Mouse (Mus musculus) left cerebral cortex, postnatal 36 days (tissue): ENCODE results near the gene Acads. TPM values are rescaled to one million over a fixed set of nuclear protein-coding genes. Genes with fewer than 3 reads are reported as not detected.
"Not testable (repeated sequence)": the region's sequence is repeated elsewhere in the genome, so short reads cannot be mapped to it uniquely, and the experiment has no call there.

Experiments used
- DNase-seq, 2 experiments: peaks; one replicate each; pipeline ENCODE4 v3.0.0; 2021 to 2022; ENCODE audit warnings: low spot score in 2 of 2, mixed read lengths in 1 of 2
- intact Hi-C: fragments of 180-260 bp; cut with DNase I; formaldehyde crosslinking; loops from one replicate; pipeline ENCODE4 v1.15.1; 2025
- total RNA-seq, 2 experiments: library from RNA; stranded (reverse); gene quantifications; 2 replicates each; pipeline ENCODE4 v1.2.3; 2021

Gene Acads
- total RNA-seq, result 1 to 10 TPM; 7.5 TPM

DNA sequence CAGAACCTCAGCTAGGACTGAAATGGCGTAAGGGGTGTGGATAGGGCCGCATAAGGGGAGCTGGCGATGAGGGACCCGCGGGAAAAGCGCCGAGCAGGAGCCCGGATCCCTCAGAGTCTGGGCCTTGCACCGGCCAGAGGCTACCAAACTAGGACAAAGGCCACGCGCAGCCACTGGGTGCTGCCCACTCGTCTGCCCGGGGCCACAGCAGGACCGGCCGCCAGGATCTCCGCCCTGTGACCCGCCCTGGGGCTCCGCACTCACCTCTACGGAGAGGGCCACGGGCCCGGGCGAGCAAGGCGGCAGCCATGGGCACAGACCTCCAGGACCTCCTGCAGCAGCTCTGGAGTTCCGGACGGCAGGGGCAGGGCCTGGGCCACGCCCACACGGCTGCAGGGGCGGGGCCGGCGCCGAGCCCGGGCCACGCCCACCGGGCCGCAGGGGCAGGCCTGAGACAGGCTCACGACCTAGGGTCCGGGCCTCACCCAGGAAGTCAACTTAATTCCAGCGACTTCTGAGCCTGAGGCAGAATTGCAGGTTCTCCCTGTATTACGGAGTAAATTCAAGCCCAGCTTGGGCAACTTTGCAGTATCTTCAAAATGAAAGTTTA is at the start of gene Acads:
Acads (minus strand) TSS at position 386 of the 610 bp plus-strand sequence.
- DNase-seq, result peak; percentile 61 to 66
- intact Hi-C loops, result no loop called here

DNA sequence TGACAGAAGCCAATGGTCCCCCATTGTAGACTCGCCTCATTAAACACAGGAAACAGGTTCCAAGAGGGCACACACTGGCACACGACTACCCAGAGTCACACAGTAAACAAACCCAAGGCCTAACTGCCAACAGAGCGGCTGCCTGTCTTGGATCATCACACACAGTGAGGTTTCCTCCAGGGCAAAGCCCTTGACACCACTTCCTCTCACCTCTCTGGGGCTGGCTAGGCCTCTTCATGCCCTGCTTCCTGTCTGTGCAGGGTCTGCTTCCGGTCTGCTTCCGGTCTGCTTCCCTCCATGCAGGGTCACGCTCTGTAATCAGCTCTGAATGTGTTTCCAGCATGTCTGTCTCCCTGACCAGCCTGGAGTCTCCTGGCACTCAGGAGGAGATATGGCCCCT is 48.2 kb upstream of the Acads start:
- intact Hi-C loops, result no loop called here

DNA sequence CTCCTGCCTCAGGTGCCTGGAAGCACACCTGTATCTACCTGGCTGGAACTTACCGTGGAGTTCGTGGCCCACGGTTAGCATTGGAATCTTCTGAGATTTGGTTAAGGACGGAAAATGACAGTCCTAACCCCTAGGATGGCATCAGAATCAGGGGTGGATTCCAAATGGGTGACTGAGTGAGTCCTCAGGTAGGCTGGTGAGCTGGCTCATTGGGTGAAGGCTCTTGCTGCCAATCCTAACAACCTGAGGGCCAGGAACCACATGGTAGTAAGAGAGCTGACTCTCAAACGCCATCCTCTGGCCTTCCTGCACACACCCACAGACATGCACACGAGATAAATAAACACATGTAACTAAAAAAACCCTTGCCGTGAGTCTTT is 47.7 kb upstream of the Acads start:
- intact Hi-C loops, result no loop called here
- no peak for DNase-seq

More for the DNA sequence above, 48.2 kb upstream of the Acads start:
- no peak for DNase-seq

DNA sequence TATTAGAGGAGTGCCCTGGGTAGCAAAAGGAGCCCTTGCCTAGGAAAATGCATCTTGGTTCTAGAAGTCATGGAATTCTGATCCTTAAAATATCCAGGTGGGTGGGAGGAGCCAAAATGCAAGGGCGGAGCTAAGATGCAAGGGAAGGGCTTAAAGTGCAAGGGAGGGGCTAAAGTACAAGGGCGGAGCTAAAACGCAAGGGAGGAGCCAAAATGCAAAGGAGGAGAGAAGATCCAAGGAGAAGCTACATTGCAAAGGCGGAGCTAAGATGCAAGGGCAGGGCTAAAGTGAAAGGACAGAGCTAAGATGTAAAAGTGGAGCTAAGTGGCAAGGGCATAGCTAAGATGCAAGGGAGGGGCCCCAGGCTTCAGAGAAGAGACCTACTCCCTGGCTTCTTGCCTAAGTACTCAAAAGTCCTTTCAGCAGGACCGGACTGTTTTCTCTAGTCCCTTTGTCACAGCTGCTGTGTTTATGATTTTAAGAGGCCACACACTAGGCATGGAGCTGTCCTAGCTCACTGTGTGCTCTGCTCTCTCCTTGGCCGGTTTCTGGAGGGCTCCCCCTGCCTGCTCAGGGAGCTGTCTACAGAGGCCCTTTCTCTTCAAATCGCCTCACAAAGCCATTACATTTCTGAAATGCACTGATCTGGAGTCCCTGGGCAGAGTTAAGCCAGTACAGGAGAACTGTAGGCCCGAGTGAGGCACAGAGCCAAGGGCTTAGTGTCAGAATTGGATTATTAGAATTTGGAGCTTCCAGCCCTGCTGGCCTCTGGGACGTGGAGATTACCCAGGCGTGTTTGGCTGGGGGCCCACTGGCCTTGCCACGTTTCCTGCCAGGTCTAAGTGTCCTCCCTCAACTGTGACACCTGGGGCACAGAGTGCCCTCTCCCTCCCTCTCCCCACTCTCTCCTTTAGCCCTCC is 47.0 kb upstream of the Acads start:
- no peak for DNase-seq
- intact Hi-C loops, result no loop called here

DNA sequence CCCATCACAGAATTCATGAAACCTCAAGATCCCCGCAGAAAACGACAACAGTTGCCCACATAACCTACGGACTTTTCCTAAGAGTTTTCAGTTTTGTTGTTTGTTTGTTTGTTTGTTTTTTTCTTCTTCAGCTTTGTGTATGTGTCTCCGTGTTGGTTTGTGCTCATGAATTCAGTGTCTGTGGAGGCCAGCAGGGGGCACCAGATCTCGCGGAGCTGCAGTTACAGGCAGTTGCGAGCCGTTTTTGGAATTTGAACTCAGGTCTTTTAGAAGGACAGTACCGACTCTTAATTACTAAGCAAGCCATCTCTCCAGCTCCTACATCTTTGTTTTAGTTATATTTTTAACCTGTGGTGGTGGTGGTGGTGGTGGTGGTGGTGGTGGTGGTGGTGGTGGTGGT is 46.2 kb upstream of the Acads start:
- intact Hi-C loops, result no loop called here
- no peak for DNase-seq

DNA sequence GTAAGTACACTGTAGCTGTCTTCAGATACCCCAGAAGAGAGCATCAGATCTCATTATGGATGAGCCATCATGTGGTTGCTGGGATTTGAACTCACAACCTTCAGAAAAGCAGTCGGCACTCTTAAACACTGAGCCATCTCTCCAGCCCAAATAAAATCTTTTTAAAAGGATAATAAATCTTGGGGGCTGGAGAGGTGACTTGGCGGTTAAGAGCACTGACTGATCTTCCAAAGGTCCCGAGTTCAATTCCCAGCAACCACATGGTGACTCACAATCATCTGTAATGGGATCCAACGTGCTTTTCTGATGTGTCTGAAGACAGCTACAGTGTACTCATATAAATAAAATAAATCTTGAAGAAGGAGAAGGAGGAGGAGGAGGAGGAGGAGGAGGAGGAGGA is 45.3 kb upstream of the Acads start:
- intact Hi-C loops, DNase-seq: not testable (repeated sequence)

DNA sequence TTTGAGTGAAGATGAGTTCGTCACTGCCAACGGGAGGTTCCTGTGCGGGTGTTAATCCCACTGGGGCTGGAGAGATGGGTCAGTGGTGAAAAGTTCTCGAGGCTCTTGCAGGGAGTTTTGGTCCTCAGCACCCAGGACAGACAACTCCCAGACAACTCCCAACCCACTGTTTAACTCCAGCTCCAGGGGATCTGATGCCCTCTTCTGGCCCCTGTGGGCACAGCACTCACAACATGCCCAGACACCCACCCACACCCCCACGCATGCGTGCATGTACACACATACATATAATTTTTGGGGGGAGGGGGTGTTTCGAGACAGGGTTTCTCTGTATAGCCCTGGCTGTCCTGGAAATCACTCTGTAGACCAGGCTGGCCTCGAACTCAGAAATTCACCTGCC is 44.4 kb upstream of the Acads start:
- intact Hi-C loops, result no loop called here
- DNase-seq, result peak; percentile 48 to 49

DNA sequence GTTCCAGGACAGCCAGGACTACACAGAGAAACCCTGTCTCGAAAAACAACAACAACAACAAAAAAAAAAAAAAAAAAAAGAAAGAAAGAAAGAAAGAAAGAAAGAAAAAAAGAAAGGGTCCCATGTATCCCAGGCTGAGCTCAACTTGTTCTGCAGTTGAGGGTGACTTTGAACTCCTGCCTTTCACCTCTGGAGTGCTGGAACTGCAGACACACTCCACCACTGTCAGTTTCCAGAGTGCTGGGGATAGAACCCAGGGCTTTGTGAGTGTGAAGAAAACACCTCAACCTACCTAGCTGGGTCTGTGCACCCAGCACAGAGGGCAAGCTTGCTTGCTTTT is 42.8 kb upstream of the Acads start:
- DNase-seq, intact Hi-C loops: not testable (repeated sequence)

DNA sequence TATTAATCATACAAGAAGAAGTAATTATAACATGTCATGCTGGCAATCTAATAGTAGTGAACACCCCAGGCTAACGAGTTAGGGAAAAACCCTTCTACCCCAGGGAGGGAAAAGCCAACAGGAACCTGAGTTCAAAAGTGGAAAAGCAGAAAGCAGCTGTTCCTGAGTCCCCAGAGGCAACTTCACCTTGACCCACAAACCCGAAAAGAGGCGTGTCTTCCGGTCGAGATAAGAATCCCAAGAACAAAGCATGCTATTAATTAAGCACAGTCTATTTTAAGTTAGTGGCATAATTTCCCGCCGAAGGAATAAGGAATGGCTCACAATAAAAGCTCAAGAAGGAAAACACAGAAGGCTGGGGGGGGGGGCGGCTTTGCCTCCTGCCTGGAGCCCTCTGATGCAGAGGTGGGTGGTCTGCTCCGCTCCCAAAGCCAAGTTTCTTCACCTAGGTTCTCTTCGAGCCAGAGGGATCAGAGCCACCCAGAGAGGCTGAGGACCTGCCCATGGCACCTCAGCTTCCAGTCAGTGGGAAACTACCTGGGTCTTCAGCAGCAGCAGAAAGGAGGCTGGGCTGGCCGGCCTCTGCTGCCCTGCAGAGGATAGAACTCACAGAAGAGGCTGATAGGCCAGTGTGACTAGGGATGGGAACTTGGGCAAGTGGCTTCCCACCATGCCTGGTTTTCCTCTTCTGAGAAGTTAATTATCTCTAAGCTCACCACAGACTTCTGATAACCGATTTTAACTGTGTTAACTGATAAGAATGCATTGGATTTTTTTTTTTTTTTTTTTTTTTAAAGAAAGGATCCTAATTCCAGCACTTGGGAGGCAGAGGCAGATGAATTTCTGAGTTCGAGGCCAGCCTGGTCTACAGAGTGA is 42.2 kb upstream of the Acads start:
- no peak for DNase-seq
- intact Hi-C loops, result no loop called here

DNA sequence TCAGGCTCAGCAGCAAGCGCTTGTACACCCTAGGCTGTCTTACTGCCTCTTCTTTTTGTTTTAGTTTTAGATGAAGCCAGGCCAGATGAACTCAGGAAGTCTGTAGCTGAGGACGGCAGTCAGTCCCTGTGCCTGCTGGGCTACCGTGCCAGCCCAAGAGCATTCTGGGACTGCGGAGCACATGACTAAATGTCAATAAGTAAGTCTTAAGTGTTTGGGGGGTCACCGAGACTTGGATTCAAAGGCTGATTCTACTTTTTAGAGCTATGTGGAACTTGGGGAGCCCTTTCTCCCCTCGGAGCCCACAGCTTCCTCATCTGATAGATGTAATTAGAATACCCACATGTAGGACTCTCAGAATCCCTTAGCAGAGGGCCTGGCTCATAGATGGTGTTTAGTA is 41.5 kb upstream of the Acads start:
- intact Hi-C loops, result no loop called here
- no peak for DNase-seq

DNA sequence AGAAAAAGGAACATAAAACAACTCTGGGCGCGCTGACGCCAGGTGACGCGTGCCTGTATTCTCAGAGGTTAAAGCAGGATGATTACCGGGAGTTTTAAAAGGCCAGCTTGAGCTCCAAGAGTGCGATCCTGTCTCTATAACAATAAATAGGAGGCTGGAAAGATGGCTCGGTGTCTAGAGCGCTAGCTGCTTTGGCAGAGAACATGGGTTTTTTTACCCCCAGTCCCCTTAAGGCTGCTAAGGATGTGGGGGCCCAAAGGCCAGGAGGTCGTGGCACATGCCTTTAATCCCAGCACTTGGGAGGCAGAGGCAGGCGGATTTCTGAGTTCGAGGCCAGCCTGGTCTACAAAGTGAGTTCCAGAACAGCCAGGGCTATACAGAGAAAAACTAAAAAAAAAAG is 40.0 kb upstream of the Acads start:
- DNase-seq, result no peak
- intact Hi-C loops, result loop anchor here (2.0 kb wide), 1 partner anchor 34 kb away; no protein-coding TSS in a partner anchor

DNA sequence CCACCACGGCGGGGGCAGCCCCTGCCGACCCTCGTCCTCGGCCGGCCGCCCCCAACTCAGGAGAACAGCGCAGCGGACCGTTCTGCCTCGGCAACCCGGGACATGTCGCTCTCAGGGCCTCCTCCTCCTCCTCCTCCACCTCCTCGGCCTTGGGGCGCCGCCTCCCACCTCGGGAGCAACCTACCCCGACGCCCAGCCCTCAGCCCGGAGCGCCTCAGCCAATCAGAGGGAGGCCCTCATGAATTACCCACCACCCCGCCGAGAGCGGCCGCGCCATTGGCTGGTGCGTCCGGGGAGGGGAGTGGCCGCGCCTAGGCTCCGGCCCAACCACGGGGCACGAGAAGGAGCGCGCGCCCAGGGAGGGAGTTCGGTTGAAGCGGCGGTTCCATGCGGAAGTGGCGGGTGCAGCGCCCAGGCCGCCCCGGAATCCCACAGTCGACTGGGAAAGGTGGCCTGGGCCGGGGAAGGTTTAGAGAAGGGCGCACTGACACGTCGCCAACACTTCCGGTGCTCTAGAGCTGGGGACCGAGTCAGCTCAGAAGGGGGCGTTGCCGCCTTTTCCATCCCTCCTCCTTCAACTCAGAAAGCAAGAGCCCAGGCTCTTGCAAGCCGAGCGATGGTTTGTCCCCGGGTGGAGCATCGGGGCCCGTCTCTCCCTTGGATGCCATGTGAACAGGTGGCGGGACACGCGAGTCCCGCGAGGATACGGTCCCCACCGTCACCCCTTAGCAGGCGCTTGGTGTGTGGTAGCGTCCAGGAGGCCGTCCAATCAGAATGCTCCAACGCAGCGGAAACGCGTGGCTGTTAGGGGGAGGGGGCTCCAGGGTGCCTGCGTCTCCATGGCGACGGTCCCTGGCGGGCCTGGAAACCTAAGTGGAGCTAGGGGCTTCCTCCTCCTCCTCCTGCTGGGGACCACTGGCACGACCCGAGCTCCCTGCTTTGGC is 39.2 kb upstream of the Acads start, which contains the start of gene Mlec:
Mlec (minus strand) TSS at position 140 of the 944 bp plus-strand sequence.
- DNase-seq, result peak; percentile 99 to 100
- intact Hi-C loops, result loop anchor here (2.0 kb wide), 1 partner anchor 34 kb away; no protein-coding TSS in a partner anchor

DNA sequence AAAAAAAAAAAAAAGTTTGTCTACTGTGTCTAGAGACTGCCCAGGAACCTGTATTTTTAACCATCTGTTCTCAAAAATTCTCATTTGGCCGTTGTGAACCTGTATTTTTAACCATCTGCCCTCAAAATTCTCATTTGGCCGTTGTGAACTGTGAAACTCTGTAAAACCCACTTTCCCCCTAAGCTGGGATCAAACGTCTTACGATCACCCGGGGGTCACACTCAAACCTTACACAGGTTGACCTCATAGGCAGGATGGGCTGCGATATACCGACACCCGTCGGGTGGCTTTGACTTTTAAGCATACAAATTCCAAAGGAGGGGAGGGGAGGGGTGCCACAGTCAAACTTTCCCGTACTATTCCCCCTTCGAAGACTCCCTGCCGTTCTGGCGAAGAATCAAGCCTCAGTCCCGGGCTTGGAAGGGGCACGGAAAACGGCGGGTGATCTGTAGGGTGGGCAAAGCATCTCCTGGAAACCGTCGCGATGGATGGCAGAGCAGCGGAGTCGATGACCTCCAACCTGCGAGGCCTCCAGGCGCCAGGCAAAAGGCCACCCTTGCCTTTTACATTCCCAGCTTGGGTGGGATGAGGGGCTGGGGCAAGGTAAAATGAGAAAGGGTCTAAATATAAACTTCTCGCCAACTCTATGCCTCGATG is 37.9 kb upstream of the Acads start:
- intact Hi-C loops, result no loop called here
- no peak for DNase-seq

DNA sequence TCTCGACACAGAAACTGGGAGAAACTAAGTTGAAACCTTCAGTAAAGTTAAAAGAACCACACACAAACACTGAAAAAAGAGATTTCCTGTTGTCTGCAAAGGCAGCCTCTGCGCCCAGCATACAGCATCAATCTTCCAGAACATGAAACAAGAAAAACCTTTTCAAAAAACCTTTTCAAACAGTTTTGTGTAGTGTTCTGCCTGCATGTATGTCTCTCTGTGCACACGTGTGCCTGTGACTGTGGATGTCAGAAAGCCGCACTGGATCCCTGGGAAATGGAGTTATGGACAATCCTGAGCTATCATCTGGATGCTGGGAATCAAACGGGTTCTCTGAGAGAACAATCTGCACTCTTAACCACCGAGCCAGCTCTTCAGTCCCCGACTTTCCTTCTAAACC is 37.3 kb upstream of the Acads start:
- DNase-seq, result no peak
- intact Hi-C loops, result no loop called here

DNA sequence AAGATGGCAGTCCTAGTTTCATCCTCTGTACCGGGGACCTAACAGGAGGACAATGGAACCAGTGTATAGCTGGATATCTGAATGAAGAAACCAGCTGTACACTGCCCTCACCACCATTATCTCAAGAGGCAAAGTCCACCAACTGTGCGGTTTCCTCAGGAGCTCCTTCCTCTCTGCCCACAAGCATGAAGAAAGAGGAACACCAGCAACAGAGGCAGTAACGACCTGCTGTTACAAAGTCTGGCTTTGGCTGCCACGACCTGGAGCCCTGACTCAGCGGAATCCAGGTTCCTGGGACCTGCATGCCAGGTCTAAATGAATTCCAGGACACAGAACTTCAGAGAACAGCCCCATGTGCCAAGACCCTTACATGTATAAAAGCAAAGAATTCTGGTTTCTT is 36.7 kb upstream of the Acads start:
- intact Hi-C loops, result no loop called here
- DNase-seq, result no peak

DNA sequence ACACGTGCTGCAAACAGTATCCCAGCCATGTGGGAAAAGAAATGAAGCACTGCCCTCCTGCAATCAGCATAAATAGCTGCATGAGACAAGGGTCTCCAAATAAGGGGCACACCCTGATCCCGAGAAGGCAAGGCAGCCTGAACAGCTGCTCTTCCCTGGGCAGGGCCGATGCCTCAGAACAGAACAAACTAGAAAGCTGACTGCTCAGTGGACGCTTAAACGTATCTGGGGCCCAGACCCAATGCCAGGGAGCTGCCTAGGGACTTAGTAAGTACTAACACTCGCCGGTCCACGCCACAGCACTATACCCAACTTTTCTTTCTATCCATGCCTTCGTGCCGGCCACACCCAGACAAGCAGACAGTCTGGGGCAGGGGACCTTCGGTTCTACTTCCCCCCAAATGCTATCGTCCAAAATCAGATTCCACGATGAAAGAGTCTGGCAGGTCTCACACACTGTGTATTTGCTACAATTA is 36.0 kb upstream of the Acads start:
- DNase-seq, result no peak
- intact Hi-C loops, result no loop called here

DNA sequence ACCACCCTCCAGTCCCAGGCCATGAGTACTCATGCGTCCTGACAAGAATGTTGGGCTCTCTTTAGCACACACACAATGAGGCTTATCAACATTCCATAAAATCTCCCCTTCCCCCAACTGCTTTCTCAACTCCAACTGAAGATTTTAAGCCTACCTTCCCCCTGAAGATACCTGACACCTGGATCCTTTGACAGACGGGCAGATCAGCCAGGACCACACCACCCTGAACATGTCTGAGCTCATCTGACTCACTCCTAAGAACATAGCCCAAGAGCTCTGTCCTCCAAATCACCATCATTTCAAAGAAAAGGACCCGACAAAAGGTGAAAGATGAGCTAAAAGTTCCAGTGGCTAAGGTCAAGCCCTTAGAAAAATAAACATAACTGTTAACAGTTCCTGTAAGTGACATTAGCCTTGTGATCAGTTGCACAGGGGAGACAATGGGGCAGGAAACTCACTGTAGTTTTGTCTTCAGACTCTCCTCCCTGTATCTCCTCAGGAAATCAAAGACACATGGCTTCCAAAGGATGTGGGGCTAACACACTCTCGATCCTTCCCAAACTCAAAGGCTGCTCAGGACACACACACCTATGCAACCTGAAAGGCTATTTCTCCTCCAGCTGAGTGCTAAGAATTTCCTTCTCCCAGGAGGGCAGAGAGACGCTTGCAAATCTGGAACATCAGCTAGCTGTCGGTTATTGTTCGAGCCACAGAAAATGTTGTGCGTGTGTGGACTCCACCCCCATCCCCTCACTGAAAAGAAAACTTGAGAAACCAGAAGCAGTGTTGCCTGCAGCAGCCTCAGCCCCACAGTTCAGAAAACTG is 33.2 kb upstream of the Acads start:
- intact Hi-C loops, result no loop called here
- no peak for DNase-seq

DNA sequence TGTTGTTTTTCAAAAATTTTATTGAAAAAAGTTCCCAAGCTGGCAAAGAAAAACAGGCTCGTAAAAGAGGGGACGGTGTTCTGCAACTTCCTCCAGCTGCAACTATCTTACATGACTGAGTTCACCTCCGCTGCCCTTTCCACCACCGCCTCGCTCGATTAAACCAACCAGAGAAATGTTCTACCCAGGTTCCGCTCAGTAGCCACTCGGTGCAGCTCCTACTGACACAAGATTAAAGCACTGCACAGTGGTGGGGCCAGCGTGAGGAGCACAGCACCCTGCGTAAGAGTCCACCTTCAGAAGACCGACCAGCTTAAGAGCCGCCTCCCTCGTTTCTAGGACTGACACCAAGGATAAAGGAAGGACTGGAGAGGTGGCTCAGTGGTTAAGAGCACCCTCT is 32.3 kb upstream of the Acads start:
- DNase-seq, result no peak

More for the DNA sequence above, 32.3 kb upstream of the Acads start:
- intact Hi-C loops, result no loop called here
